Mouse (Mus musculus): ENCODE results near the gene Rnf39.

The Rnf39 gene

DNA sequence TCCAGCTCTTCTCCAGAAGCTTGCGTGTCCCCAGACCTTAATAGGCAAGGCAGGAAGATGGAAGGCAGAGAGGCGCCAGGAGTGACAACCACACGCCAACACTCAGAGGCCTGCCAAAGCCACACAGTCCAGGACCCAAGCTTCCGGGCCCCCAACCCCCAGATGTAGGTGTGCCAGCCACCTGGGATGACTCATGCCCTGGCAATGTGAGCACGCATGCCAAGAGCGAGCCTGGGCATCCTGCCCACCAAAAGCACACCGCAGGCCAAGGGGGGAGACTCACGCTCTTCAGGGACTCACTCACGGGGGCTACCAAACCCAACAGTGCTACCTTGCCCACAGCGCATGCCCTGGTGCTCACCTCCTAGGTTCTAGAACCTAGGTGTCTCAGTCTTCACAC is 327 bp upstream of the Rnf39 start:
- CTCF ChIA-PET, result no interaction called here

DNA sequence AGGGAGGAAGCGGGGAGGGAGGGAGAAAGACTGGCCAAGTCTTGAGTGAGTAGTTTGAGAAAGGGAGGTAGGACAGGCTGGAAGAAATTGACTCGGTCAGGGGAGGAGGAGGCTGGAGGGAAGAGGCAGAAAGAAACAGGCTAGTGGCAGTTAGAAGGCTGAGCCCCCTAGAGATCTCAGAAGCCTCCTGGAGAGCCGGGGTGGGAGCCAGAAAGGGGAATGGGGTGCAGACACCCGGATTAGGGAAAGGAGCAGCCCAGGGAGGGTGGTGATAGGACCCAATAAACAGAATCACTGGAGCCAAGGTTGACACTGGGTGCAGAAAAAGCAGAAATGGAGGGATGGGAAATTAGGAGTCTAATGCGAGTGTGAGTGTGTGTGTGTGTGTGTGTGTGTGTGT is 973 bp downstream of the Rnf39 start:
- CTCF ChIA-PET, result no interaction called here

- CTCF ChIA-PET, result interaction anchor here (0.6 kb wide), 1 partner anchor 32 kb away, joined by 3 read pairs; no protein-coding TSS in a partner anchor
Observed at GRCm38 (mm10) chr17:36944121-36944775, 1.5 kb downstream of the Rnf39 start.

- CTCF ChIA-PET, result no interaction called here
Observed at GRCm38 (mm10) chr17:36947051-36947819, 4.5 kb downstream of the Rnf39 start.

- CTCF ChIA-PET, result no interaction called here
Observed at GRCm38 (mm10) chr17:36948286-36948685, 5.6 kb downstream of the Rnf39 start.

GRCm38 (mm10) chr17:36949265-36949664 is 6.5 kb downstream of the Rnf39 start:
- CTCF ChIA-PET, result no interaction called here

DNA sequence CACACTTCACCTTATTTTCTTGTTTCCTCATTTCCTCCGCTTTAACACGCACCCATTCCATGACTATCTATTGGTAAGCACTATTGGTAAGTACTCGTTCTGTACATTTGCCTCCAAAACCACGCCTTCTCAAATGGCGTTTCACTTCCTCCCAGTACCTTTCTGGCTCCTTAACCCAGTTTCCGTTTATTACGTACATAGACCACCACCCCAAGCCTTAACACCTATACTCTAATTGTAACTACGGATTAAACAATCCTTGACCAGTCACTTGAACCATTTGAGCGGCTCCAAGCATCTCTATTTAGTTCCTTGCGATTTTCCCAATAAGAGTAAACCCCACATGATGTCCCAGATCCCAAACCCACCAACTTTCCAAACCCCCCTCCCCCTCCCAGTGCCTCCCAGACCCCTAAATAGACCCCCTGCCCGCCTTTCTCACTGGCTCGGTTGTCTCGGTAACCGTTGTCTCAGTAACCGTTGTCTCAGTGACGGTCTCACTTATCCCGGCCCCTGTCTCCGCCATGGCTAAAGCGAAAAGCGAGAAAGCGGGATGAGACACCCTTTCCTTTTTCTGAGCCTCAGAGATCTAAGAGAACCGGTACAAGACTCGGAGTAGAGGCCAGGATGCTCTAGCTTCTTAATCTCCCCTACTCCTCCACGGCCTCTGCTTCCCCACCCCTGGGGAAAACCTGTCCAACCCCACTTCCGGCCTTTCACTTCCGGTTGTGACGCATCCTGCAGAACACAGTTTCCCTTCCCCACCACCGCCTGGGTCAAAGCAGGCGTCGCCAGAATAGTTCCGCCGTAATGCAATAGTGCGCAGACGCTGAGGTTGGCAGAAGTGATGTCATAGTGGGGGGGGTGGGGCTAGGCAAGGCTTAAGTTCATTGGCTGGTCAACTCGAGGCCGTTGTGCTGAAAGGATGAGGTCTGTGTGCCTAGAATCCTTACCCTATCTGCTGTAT is 8.5 kb downstream of the Rnf39 start, which contains the start of gene Ppp1r11:
Ppp1r11 (minus strand) TSS at position 761 of the 967 bp plus-strand sequence.
- CTCF ChIA-PET, result interaction anchor here (0.6 kb wide), 1 partner anchor 15 kb away, joined by 14 read pairs; no protein-coding TSS in a partner anchor

- CTCF ChIA-PET, result no interaction called here
Observed at GRCm38 (mm10) chr17:36952631-36953030, 9.9 kb downstream of the Rnf39 start.

- CTCF ChIA-PET, result no interaction called here
Observed at GRCm38 (mm10) chr17:36953062-36953461, 10.3 kb downstream of the Rnf39 start.

DNA sequence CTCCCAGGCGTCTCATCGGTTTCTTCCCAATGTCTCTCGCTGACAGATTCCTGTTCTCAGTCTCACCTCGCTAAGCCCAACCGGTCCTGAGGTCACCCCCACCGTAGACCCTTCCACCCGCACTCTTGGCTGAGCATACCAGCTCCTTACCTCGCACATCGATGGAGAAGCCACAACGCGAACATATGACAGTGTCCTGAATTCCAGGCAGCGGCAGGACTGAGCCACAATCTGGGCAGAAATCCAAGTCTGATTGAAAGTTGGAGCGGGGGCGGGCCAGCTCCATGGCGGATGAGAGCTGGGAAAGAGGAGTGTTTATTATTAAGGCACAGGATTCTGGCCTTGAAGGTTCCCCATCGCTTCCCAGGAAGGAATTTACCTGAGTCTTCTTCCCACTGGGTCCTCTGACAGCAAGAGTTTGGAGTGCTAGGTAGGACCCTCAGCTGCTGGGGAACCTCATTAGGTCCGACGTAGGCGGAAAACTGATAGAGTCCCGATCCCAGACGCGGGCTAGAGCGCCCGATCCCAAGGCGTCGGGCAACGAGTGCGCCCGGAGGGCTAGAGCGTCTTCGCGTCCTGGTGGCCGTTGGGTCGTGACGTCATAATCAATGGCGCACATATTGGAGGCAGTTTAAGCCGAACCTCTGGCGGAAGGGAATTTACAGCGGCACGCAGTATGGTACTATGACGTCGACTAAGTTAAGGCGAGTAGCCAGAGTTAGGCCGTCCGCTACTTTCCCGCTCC is 15.5 kb downstream of the Rnf39 start, which contains the start of the genes Znrd1 and Znrd1as:
Znrd1 (minus strand) TSS at position 561 of the 745 bp plus-strand sequence.
Znrd1as (plus strand) TSS at position 594 of the 745 bp plus-strand sequence.
- CTCF ChIA-PET, result no interaction called here

- CTCF ChIA-PET, result no interaction called here
Observed at GRCm38 (mm10) chr17:36958884-36959283, 16.2 kb downstream of the Rnf39 start.

- CTCF ChIA-PET, result no interaction called here
Observed at GRCm38 (mm10) chr17:36961125-36961524, 18.4 kb downstream of the Rnf39 start.

- CTCF ChIA-PET, result no interaction called here
Observed at GRCm38 (mm10) chr17:36966875-36967274, 24.2 kb downstream of the Rnf39 start.

- CTCF ChIA-PET, result no interaction called here
Observed at GRCm38 (mm10) chr17:36970316-36970890, 27.7 kb downstream of the Rnf39 start.

- CTCF ChIA-PET, result interaction anchor here (0.5 kb wide), 1 partner anchor 54 kb away, joined by 6 read pairs; no protein-coding TSS in a partner anchor
Observed at GRCm38 (mm10) chr17:36971172-36971850, 28.6 kb downstream of the Rnf39 start.

- CTCF ChIA-PET, result no interaction called here
Observed at GRCm38 (mm10) chr17:36972791-36973190, 30.1 kb downstream of the Rnf39 start.

GRCm38 (mm10) chr17:36973271-36973787 is 30.6 kb downstream of the Rnf39 start:
- CTCF ChIA-PET, result no interaction called here

- CTCF ChIA-PET, result no interaction called here
Observed at GRCm38 (mm10) chr17:36981221-36981813, 38.6 kb downstream of the Rnf39 start, which contains the start of gene 2410137M14Rik. TSS of gene 2410137M14Rik (minus strand) at chr17:36981237.

DNA sequence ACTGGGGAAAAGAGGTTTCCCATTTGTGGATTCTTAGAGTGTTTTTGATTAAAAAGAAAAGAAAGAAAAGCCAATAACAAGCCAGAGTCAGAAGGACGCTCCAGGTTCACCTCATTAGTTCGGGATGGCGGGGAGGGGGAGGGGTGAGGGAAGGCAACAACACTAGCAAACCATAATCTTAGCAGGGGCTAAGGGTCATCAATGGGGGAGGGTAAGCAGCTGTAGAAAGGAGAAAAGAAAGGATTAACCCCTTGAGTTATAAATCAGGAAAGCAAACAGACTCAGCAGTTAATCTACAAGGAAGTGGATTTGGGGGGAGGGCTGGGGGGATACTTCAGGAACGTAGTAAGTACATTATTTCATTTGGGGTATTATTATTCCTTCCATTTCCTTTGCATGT is 39.1 kb downstream of the Rnf39 start:
- CTCF ChIA-PET, result no interaction called here

All from spleen, embryonic (tissue).